Mouse (Mus musculus) G1E (cell line): ENCODE results near the gene Sppl2b. TPM values are rescaled to one million over a fixed set of nuclear protein-coding genes. Genes with fewer than 3 reads are reported as not detected.

Source experiments
- ATAC-seq: 2 replicates; pipeline ENCODE4 v1.8.0; 2016; ENCODE audit warnings: mild to moderate bottlenecking; ENCODE audit not compliant: insufficient number of reproducible peaks, poor library complexity, low FRiP score, severe bottlenecking; ENCODE audit errors: extremely low read depth
- DNase-seq: peaks from one replicate; pipeline ENCODE4 v3.0.0; 2012; ENCODE audit warnings: low spot score
- H3K27me3 ChIP-seq: 2 replicates; pipeline ENCODE4 v1.6.1; 2012; ENCODE audit warnings: mild to moderate bottlenecking, low read length, inconsistent platforms; ENCODE audit not compliant: insufficient read depth
- H3K36me3 ChIP-seq: replicated peaks from 2 replicates; pipeline ENCODE3; 2012; ENCODE audit warnings: mild to moderate bottlenecking, inconsistent platforms
- H3K4me1 ChIP-seq: 2 replicates; pipeline ENCODE4 v1.6.1; 2012; ENCODE audit warnings: low read depth, low read length, inconsistent platforms, mixed read lengths; ENCODE audit not compliant: insufficient read depth
- H3K4me3 ChIP-seq: 2 replicates; pipeline ENCODE4 v1.5.1; 2012; ENCODE audit warnings: low read depth, mild to moderate bottlenecking, inconsistent platforms, low read length, moderate library complexity, mixed read lengths
- H3K9me3 ChIP-seq: replicated peaks from 2 replicates; pipeline ENCODE4 v1.6.1; 2012; ENCODE audit warnings: inconsistent platforms
- CTCF ChIP-seq: IDR thresholded peaks from 2 replicates; pipeline ENCODE4 v1.5.1; 2012; ENCODE audit warnings: low read depth, low read length, inconsistent platforms, mixed read lengths
- GATA1 ChIP-seq: IDR thresholded peaks from 2 replicates; pipeline ENCODE4 v1.6.1; 2012; ENCODE audit warnings: borderline replicate concordance, low read length, inconsistent platforms, mixed read lengths
- GATA2 ChIP-seq: IDR thresholded peaks from 2 replicates; pipeline ENCODE4 v1.6.1; 2012; ENCODE audit warnings: low read depth, low read length, inconsistent platforms, borderline replicate concordance
- POLR2AphosphoS5 ChIP-seq: IDR thresholded peaks from 2 replicates; pipeline ENCODE4 v1.6.1; 2012; ENCODE audit warnings: low read depth, low read length, inconsistent platforms; ENCODE audit not compliant: insufficient replicate concordance
- TAL1 ChIP-seq: conservative IDR thresholded peaks from 2 replicates; pipeline ENCODE4 v1.6.1; 2012; ENCODE audit warnings: low read depth, low read length, inconsistent platforms, mixed read lengths
- polyA plus RNA-seq: library from polyadenylated mRNA; stranded (reverse); fragments of >175 nt; gene quantifications from 2 replicates; pipeline ENCODE4 v1.2.3, GENCODE M21; 2012
- total RNA-seq, 2 experiments: library from RNA; stranded (forward) in 1 of 2; stranded (reverse) in 1 of 2; fragments of 200-1000 nt in 1 of 2; fragments of >200 nt in 1 of 2; fragmentation: Nextera tagmentation in 1 of 2; gene quantifications; 2 replicates each; pipeline ENCODE4 v1.2.3; 2014 to 2017

The Sppl2b gene
- total and polyA plus RNA-seq, 3 experiments, result 18.0 to 76.6 (median 55.1) TPM

GRCm38 (mm10) chr10:80838346-80838912, 16.6 kb upstream of the Sppl2b start:
- Histone ChIP-seq H3K27me3 (peaks cover 88% of the 10 kb centered on the region), H3K36me3 (no peaks in the 10 kb centered on the region), H3K4me1 (peaks cover 23% of the 10 kb centered on the region), H3K4me3 (no peak overlapping the region), H3K9me3 (peaks cover 18% of the 10 kb centered on the region)
- TF ChIP-seq POLR2AphosphoS5 (no peak), TAL1 (no peak), GATA1 (no peak), GATA2 (no peak), CTCF (no peak)
- DNase-seq (no peak), ATAC-seq (no peak)

DNA sequence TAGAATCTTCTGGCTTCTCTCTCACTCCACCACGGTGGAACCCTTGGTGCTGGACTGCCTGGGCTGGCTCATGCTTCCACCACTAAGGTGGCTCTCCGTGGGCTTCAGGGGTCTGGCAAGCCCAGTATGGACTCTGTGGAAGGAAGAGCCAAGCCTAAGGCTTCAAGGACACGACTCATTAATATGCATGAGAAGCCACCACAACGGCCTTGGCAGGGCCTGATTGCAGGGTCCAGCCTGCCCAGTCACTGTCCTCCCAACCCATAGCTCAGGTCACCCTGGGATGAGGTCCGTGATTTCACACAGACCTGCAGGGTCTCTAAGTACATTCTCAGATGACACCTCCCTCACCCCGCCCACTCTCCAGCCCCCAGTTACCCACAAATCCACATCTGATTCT, 15.2 kb upstream of the Sppl2b start:
- Histone ChIP-seq H3K27me3 (peaks cover 93% of the 10 kb centered on the region), H3K4me1 (peaks cover 20% of the 10 kb centered on the region), H3K9me3 (peaks cover 11% of the 10 kb centered on the region), H3K4me3 (no peak overlapping the region), H3K36me3 (no peaks in the 10 kb centered on the region)
- TF ChIP-seq GATA2, result no peak
- TF ChIP-seq TAL1, result no peak
- no peak for TF ChIP-seq CTCF
- no peak for TF ChIP-seq POLR2AphosphoS5
- no peak for TF ChIP-seq GATA1
- ATAC-seq, result no peak
- DNase-seq, result no peak

- Histone ChIP-seq H3K4me3 (no peak overlapping the region), H3K4me1 (peaks cover 17% of the 10 kb centered on the region), H3K36me3 (no peaks in the 10 kb centered on the region), H3K27me3 (peaks cover 93% of the 10 kb centered on the region), H3K9me3 (no peaks in the 10 kb centered on the region)
- no peak for TF ChIP-seq CTCF
- TF ChIP-seq POLR2AphosphoS5, result no peak
- TF ChIP-seq TAL1, result no peak
- no peak for TF ChIP-seq GATA2
- no peak for TF ChIP-seq GATA1
- DNase-seq (no peak), ATAC-seq (no peak)
Observed at GRCm38 (mm10) chr10:80841685-80842084, 13.4 kb upstream of the Sppl2b start.

- no peak for ATAC-seq
- peaks cover 90% of the 10 kb centered on the region for H3K27me3 ChIP-seq
Observed at GRCm38 (mm10) chr10:80842334-80842733, 12.7 kb upstream of the Sppl2b start.

GRCm38 (mm10) chr10:80843087-80843930, 11.8 kb upstream of the Sppl2b start:
- no peak for DNase-seq
- TF ChIP-seq GATA1, result no peak
- TF ChIP-seq CTCF, result no peak
- TF ChIP-seq POLR2AphosphoS5, result no peak
- no peak for TF ChIP-seq TAL1
- TF ChIP-seq GATA2, result no peak
- no peaks in the 10 kb centered on the region for H3K9me3 ChIP-seq
- no peaks in the 10 kb centered on the region for H3K36me3 ChIP-seq
- peaks cover 81% of the 10 kb centered on the region for H3K27me3 ChIP-seq
- peaks cover 13% of the 10 kb centered on the region for H3K4me1 ChIP-seq
- no peak overlapping the region for H3K4me3 ChIP-seq
- no peak for ATAC-seq

More at GRCm38 (mm10) chr10:80842334-80842733, 12.7 kb upstream of the Sppl2b start:
- H3K36me3 ChIP-seq, result no peaks in the 10 kb centered on the region
- H3K4me3 ChIP-seq, result no peak overlapping the region
- H3K4me1 ChIP-seq, result peaks cover 11% of the 10 kb centered on the region
- TF ChIP-seq CTCF (no peak), POLR2AphosphoS5 (no peak), GATA1 (no peak), GATA2 (no peak), TAL1 (no peak)
- H3K9me3 ChIP-seq, result no peaks in the 10 kb centered on the region
- DNase-seq, result no peak

DNA sequence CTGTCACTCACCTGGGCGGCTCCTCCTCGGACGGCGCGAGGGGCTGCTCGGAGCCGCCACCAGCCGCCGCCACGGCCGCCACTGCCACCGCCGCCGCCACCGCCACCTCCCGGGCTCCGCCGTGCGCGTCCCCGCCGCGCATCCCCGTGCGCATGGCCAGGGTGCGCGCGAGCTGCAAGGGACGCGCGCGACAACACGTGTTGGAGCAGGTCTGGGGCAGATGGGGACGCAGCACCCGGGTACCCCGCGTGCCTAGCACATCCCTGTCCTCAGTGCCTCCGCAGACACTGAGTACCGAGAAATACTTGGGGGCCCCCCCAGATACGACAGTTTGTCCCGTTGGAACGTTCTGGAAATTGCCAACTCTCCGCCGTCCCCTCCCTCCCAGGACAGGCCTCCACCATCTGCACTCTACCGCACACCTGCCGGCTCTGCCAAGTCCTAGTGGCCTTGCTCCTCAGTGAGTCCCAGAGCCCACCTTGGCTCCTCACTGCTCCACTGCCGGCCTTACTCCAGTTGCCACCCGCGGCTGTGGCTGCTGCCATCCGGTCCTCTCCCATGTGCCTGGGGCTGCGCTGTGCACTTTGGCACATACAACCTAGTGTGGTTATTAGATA, 11.0 kb upstream of the Sppl2b start, which contains the start of gene Lingo3:
TSS of gene Lingo3 (minus strand) at position 109 of the 617 bp plus-strand sequence.
- no peaks in the 10 kb centered on the region for H3K9me3 ChIP-seq
- H3K4me3 ChIP-seq, result no peak within 1 kb of the TSS
- peaks cover 75% of the 10 kb centered on the region for H3K27me3 ChIP-seq
- ATAC-seq (no peak), DNase-seq (no peak)
- H3K36me3 ChIP-seq, result peaks cover under 1% of the 10 kb centered on the region
- TF ChIP-seq GATA2, result no peak
- TF ChIP-seq POLR2AphosphoS5, result no peak
- no peak for TF ChIP-seq TAL1
- no peak for TF ChIP-seq CTCF
- TF ChIP-seq GATA1, result no peak
- peaks cover 21% of the 10 kb centered on the region for H3K4me1 ChIP-seq
